Mouse (Mus musculus) left cerebral cortex, postnatal 36 days (tissue): Measurements from ENCODE around the gene Fam208a. TPM values are rescaled to one million over a fixed set of nuclear protein-coding genes. Genes with fewer than 3 reads are reported as not detected.
A peak's percentile ranks its signal among the peaks of the same experiment; 100 is the strongest.

Experiments
- DNase-seq, 2 experiments: peaks; one replicate each; pipeline ENCODE4 v3.0.0; 2021 to 2022; ENCODE audit warnings: low spot score in 2 of 2, mixed read lengths in 1 of 2
- intact Hi-C: fragments of 180-260 bp; cut with DNase I; formaldehyde crosslinking; loops from one replicate; pipeline ENCODE4 v1.15.1; 2025
- total RNA-seq, 2 experiments: library from RNA; stranded (reverse); gene quantifications; 2 replicates each; pipeline ENCODE4 v1.2.3; 2021

The Fam208a gene
- total RNA-seq = 10 to 100 TPM; 24.2 to 35.6 TPM

GRCm38 (mm10) chr14:27428573-27428972 is at the start of gene Fam208a:
Gene Fam208a, plus strand, starts transcription at chr14:27428834.
- intact Hi-C loops = loop anchor here (10.0 kb wide), 1 partner anchor 454 kb away; the partner anchor contains the start of gene Appl1
- DNase-seq = peak; percentile 92

- DNase-seq = no peak
- intact Hi-C loops = no loop called here
Observed at GRCm38 (mm10) chr14:27379404-27379803, 49.2 kb upstream of the Fam208a start.

GRCm38 (mm10) chr14:27381459-27381858 is 47.2 kb upstream of the Fam208a start:
- intact Hi-C loops = no loop called here
- DNase-seq = no peak

- intact Hi-C loops = no loop called here
- DNase-seq = no peak
Observed at GRCm38 (mm10) chr14:27383321-27383830, 45.3 kb upstream of the Fam208a start.

- intact Hi-C loops = no loop called here
- no peak for DNase-seq
Observed at GRCm38 (mm10) chr14:27384143-27384542, 44.5 kb upstream of the Fam208a start.

GRCm38 (mm10) chr14:27388616-27389015 is 40.0 kb upstream of the Fam208a start:
- DNase-seq = no peak
- intact Hi-C loops = no loop called here

- DNase-seq = no peak
- intact Hi-C loops = no loop called here
Observed at GRCm38 (mm10) chr14:27389722-27390121, 38.9 kb upstream of the Fam208a start.

GRCm38 (mm10) chr14:27390663-27391062 is 38.0 kb upstream of the Fam208a start:
- no peak for DNase-seq
- intact Hi-C loops = no loop called here

GRCm38 (mm10) chr14:27391776-27392308 is 36.8 kb upstream of the Fam208a start:
- intact Hi-C loops = no loop called here
- no peak for DNase-seq

GRCm38 (mm10) chr14:27392660-27393059 is 36.0 kb upstream of the Fam208a start:
- intact Hi-C loops = no loop called here
- no peak for DNase-seq

GRCm38 (mm10) chr14:27393806-27394205 is 34.8 kb upstream of the Fam208a start:
- DNase-seq = no peak
- intact Hi-C loops = no loop called here

GRCm38 (mm10) chr14:27396424-27396823 is 32.2 kb upstream of the Fam208a start:
- intact Hi-C loops = no loop called here
- no peak for DNase-seq

GRCm38 (mm10) chr14:27397526-27397925 is 31.1 kb upstream of the Fam208a start:
- intact Hi-C loops = no loop called here
- no peak for DNase-seq

GRCm38 (mm10) chr14:27400495-27400894 is 28.1 kb upstream of the Fam208a start:
- no peak for DNase-seq
- intact Hi-C loops = no loop called here

- intact Hi-C loops = no loop called here
- DNase-seq = no peak
Observed at GRCm38 (mm10) chr14:27401717-27402278, 26.8 kb upstream of the Fam208a start.

- no peak for DNase-seq
- intact Hi-C loops = no loop called here
Observed at GRCm38 (mm10) chr14:27402332-27403250, 26.0 kb upstream of the Fam208a start.

GRCm38 (mm10) chr14:27405452-27405851 is 23.2 kb upstream of the Fam208a start:
- intact Hi-C loops = no loop called here
- DNase-seq = no peak

- intact Hi-C loops = no loop called here
- no peak for DNase-seq
Observed at GRCm38 (mm10) chr14:27405947-27406346, 22.7 kb upstream of the Fam208a start.

GRCm38 (mm10) chr14:27408240-27408639 is 20.4 kb upstream of the Fam208a start:
- no peak for DNase-seq
- intact Hi-C loops = no loop called here

GRCm38 (mm10) chr14:27409662-27410061 is 19.0 kb upstream of the Fam208a start:
- no peak for DNase-seq
- intact Hi-C loops = loop anchor here (5.0 kb wide), 1 partner anchor 72 kb away; no protein-coding TSS in a partner anchor
